Mouse (Mus musculus) lung, adult 2 months (tissue): ENCODE measurements around the gene Olfr566.

Experiments used
- CTCF ChIP-seq: fragments of 200-500 bp; IDR thresholded peaks from 2 replicates; pipeline ENCODE4 v1.5.1; 2011; ENCODE audit warnings: mild to moderate bottlenecking, low read length, control low read depth; ENCODE audit not compliant: insufficient read depth
- POLR2A ChIP-seq: fragments of 200-500 bp; IDR thresholded peaks from 2 replicates; pipeline ENCODE4 v1.6.1; 2011; ENCODE audit warnings: low read depth, mild to moderate bottlenecking, control low read depth, low read length, borderline replicate concordance; ENCODE audit errors: extremely low read depth

DNA sequence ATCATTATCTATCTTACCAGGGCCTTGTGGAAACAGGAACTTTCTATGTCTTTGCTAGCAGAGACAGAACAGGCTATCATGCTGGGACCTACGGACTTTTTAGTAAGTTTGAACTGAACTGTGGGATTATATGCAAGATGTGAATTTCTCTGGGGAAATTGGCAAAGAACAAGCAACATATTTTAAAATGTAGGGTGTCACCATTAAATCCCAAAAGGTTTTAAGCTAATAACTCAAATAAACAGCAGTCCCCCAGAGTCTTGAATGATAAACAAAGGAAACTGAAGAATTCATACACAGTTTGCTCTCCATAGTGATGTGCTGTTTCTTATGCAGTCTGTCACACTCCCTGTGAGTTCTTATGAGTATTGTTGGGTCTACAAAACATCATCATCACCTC, at the start of gene Olfr566:
- TF ChIP-seq CTCF (no peak), POLR2A (no peak)
